Mouse (Mus musculus): ENCODE data around the gene Pigz. TPM values are rescaled to one million over a fixed set of nuclear protein-coding genes. Genes with fewer than 3 reads are reported as not detected.

The Pigz gene
- 0.58 and 0.68 TPM in 2 replicates for polyA plus RNA-seq (2015; fragmentation: Nextera tagmentation; extraction: Ambion mirVana)

GRCm38 (mm10) chr16:31933751-31934549 lies at the start of gene Pigz:
Pigz (plus strand) TSS chr16:31933851.

GRCm38 (mm10) chr16:31948345-31948774 lies 14.7 kb downstream of the Pigz start, which contains the start of the genes 0610012G03Rik and Ncbp2:
0610012G03Rik (minus strand) TSS chr16:31948494.
Ncbp2 (plus strand) TSS chr16:31948513.

Small RNA genes lying within 50 kb of the gene (microRNA-seq; reads per million reads assigned to microRNA genes)
- gene Gm26269 (ENCODE audit: borderline replicate concordance, insufficient number of aligned reads): not detected

Other genes starting within 250 kb of the Pigz start
- gene Meltf, start 55.0 kb upstream of the Pigz start, polyA plus RNA-seq (2015; fragmentation: Nextera tagmentation; extraction: Ambion mirVana): 0.11 and 1.4 TPM in 2 replicates
- 101 and 102 TPM in 2 replicates for gene 0610012G03Rik, start 14.6 kb downstream of the Pigz start, polyA plus RNA-seq (2015; fragmentation: Nextera tagmentation; extraction: Ambion mirVana)
- gene Ncbp2, start 14.7 kb downstream of the Pigz start, polyA plus RNA-seq (2015; fragmentation: Nextera tagmentation; extraction: Ambion mirVana): 66.3 and 74.1 TPM in 2 replicates
- gene Senp5, start 69.4 kb downstream of the Pigz start, polyA plus RNA-seq (2015; fragmentation: Nextera tagmentation; extraction: Ambion mirVana): 5.7 and 7.3 TPM in 2 replicates
- gene Pak2, start 145.5 kb downstream of the Pigz start, polyA plus RNA-seq (2015; fragmentation: Nextera tagmentation; extraction: Ambion mirVana): 17.1 and 22.1 TPM in 2 replicates
- 88.6 and 126 TPM in 2 replicates for gene Pigx, start 165.9 kb downstream of the Pigz start, polyA plus RNA-seq (2015; fragmentation: Nextera tagmentation; extraction: Ambion mirVana)
- 23.5 and 34.4 TPM in 2 replicates for gene Cep19, start 165.9 kb downstream of the Pigz start, polyA plus RNA-seq (2015; fragmentation: Nextera tagmentation; extraction: Ambion mirVana)
- gene Nrros, start 231.7 kb downstream of the Pigz start, polyA plus RNA-seq (2015; fragmentation: Nextera tagmentation; extraction: Ambion mirVana): 10.7 and 17.3 TPM in 2 replicates
- not detected in 2 replicates for gene Bex6, start 246.0 kb downstream of the Pigz start, polyA plus RNA-seq (2015; fragmentation: Nextera tagmentation; extraction: Ambion mirVana)

Measured in adrenal gland, postnatal 0 days (tissue).